Mouse (Mus musculus) small intestine, adult 2 months (tissue): ENCODE data around the gene Hist1h4f. TPM values are rescaled to one million over a fixed set of nuclear protein-coding genes. Genes with fewer than 3 reads are reported as not detected.
"Not testable (repeated sequence)": the region's sequence is repeated elsewhere in the genome, so short reads cannot be mapped to it uniquely, and the experiment has no call there.

Source experiments
- H3K27ac ChIP-seq: fragments of 200-500 bp; 2 replicates; pipeline ENCODE4 v1.5.1; 2012; ENCODE audit warnings: low read depth, low read length, control low read depth, inconsistent platforms; ENCODE audit not compliant: insufficient read depth
- H3K27me3 ChIP-seq: fragments of 200-500 bp; 2 replicates; pipeline ENCODE4 v1.6.1; 2012; ENCODE audit warnings: mild to moderate bottlenecking, moderate library complexity, low read length, inconsistent platforms; ENCODE audit not compliant: control insufficient read depth, insufficient read depth
- H3K36me3 ChIP-seq: fragments of 200-500 bp; 2 replicates; pipeline ENCODE4 v1.6.1; 2012; ENCODE audit warnings: mild to moderate bottlenecking, low read length, control low read depth, inconsistent platforms; ENCODE audit not compliant: control insufficient read depth, insufficient read depth
- H3K4me1 ChIP-seq: fragments of 200-500 bp; 2 replicates; pipeline ENCODE4 v1.6.1; 2012; ENCODE audit warnings: low read length, inconsistent platforms, mixed read lengths; ENCODE audit not compliant: control insufficient read depth, insufficient read depth, insufficient read length
- H3K4me3 ChIP-seq: fragments of 200-500 bp; 2 replicates; pipeline ENCODE4 v1.5.1; 2012; ENCODE audit warnings: low read depth, mild to moderate bottlenecking, control low read depth, inconsistent platforms, low read length, moderate library complexity
- CTCF ChIP-seq: fragments of 200-500 bp; IDR thresholded peaks from 2 replicates; pipeline ENCODE4 v1.5.1; 2012; ENCODE audit warnings: low read depth, mild to moderate bottlenecking, control low read depth, inconsistent platforms, low read length, moderate library complexity, mixed read lengths; ENCODE audit not compliant: insufficient replicate concordance, insufficient read length; ENCODE audit errors: extremely low read depth
- POLR2A ChIP-seq: fragments of 200-500 bp; IDR thresholded peaks from 2 replicates; pipeline ENCODE4 v1.6.1; 2012; ENCODE audit warnings: low read depth, mild to moderate bottlenecking, control low read depth, inconsistent platforms, low read length, moderate library complexity
- WGBS: fragments of 180-500 bp; shearing (Covaris S2); methylation state at CpG from one replicate; pipeline ENCODE4 v1.1.7; 2018; 5-methylcytosine and 5-hydroxymethylcytosine counted together
- polyA plus RNA-seq: library from polyadenylated mRNA; depleted of rRNA; stranded (reverse); fragments of >200 nt; gene quantifications from 2 replicates; pipeline ENCODE4 v1.2.3, GENCODE M21; 2012

The Hist1h4f gene
- polyA plus RNA-seq, 1 experiment: 13.6 TPM

DNA sequence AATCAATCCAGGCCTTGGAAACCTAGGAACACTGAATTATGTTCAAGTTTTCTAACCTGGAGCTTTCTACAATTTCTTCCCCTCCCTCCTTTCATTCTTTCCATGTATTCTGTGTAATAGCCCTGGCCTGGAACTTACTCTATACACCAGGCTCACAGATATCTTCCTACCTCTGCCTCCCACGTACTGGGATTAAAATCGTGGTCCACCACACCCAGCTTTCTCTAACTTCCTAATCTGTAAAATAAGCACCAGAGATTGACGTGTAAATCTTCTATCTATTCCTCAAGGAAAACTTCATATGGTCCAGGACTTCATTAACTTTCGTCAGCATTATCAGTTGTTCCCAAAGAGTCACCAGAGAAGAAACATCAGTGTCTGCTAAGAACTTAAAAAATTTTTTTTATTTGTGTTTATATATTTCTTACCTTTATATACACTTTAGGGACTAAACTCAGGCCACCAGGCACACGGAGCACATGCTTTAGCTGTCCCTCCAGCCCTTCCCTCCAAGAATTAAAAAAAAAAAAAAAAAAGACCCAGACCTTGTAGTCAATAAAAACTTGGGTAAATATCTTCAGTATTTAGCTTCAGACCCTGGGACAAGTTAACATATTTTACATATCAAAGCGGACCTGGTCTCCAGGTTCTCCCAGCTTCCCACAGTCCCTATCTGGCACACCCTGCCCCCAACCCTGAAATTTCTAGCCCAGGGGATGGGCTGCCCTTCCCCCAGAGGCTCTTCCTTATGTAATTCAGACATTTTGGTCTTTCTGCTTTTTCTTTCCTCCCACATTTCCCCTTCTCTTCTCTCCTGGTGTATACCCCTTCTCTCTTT, 31.0 kb upstream of the Hist1h4f start:
- Histone ChIP-seq H3K4me1 (peaks cover 2% of the 10 kb centered on the region; the same call in 1 of the 2 replicates), H3K4me3 (peak overlapping the region; percentile 18; the same call in 1 of the 2 replicates), H3K27ac (peak overlapping the region; percentile 22), H3K27me3 (no peaks in the 10 kb centered on the region), H3K36me3 (no peaks in the 10 kb centered on the region)
- TF ChIP-seq CTCF (no peak), POLR2A (no peak)
- WGBS: 24% methylated on average over 6 of the region's 6 CpGs

DNA sequence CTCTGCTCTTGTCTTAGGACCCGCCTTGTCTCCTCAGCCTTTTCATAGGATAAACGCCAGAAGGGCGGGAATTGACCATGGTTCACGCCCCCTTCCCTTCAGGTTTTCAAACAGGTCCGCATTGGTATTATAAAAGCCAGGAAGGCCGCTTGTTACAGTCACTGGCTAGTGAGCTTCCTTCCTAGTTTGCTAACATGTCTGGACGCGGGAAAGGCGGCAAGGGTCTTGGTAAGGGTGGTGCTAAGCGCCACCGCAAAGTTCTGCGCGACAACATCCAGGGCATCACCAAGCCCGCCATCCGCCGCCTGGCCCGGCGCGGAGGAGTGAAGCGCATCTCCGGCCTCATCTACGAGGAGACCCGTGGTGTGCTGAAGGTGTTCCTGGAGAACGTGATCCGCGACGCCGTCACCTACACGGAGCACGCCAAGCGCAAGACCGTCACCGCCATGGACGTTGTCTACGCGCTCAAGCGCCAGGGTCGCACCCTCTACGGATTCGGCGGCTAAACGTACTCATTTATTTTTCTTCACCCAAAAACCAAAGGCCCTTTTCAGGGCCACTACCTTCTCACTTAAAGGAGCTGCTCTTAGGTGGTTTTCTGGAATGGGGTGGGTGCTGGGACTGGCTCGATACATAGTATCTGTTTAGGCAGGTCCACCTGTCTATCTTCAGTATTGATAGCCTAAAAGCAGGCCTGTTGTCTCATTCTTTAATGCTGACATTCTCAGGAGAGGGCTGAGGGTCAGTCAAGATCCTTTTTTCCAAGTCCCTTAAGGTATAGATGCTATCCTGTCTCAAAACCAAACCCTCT, 30.2 kb upstream of the Hist1h4f start, which contains the start of gene Hist1h4d:
TSS of gene Hist1h4d (plus strand) at position 191 of the 811 bp plus-strand sequence.
- WGBS: under 1% methylated on average over 43 of the region's 43 CpGs
- Histone ChIP-seq H3K27me3 (no peaks in the 10 kb centered on the region), H3K4me3 (peak within 1 kb of the TSS; percentile 64), H3K27ac (peak within 1 kb of the TSS; percentile 22), H3K4me1 (peaks cover 2% of the 10 kb centered on the region; the same call in 1 of the 2 replicates), H3K36me3 (no peaks in the 10 kb centered on the region)
- TF ChIP-seq POLR2A: peak; percentile 98
- TF ChIP-seq CTCF: no peak

DNA sequence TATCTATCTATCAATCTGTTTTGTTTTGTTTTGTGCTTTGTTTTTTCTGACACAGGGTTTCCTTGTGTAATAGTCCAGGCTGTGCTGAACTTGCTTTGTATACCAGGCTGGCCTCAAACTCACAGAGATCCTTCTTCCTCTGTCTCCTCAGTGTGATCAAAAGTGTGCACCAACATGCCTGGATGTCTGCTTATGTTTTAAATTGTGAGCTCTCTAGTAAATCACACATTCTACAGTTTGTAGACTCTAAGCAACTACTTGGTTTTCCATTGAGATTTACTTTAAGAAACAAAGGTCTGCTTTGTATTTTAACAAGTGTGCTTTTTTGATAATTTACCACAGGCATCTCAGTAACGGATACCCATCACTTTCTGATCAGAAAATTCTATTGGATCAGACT, 26.4 kb upstream of the Hist1h4f start:
- Histone ChIP-seq H3K4me3 (no peak overlapping the region), H3K4me1 (no peaks in the 10 kb centered on the region), H3K27me3 (no peaks in the 10 kb centered on the region), H3K27ac (no peak overlapping the region), H3K36me3 (no peaks in the 10 kb centered on the region)
- TF ChIP-seq POLR2A: no peak
- no peak for TF ChIP-seq CTCF
- WGBS: 96% methylated on average over 1 of the region's 1 CpGs

DNA sequence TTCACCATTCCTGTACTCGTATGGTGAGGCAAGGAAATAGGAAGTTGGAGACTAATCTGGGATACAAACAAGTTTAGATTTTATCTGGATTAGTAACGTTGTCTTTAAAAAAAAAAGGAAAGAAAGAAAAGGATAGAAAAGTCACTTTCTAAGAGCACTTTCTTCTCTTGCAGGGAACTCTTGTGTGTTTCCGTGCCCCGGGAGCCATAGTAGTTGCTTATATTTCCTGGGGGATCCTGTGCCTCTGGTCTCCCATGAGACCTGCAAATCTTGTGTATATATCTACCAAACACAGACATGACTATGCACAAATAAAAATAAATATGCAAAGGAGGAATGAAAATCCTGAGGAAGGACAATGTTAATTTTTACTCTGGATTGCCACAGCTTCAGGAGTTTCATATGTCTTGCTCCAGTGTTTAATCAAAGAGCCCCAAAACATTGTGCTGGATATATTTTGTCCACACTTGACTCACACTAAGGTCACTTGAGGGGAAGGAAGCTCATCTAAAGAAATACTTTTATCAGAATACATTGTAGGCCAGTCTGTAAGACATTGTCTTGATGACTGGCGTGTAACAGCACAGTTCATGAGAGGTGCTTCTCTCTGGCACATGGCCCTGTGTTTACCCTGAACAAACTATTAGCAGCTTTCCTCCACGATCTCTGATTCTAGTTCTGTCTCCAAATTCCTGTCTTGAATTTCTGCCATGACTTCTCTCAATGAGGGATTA, 25.6 kb upstream of the Hist1h4f start:
- 49% methylated on average over 6 of the region's 6 CpGs for WGBS
- Histone ChIP-seq H3K27me3 (no peaks in the 10 kb centered on the region), H3K36me3 (no peaks in the 10 kb centered on the region), H3K4me3 (no peak overlapping the region), H3K4me1 (no peaks in the 10 kb centered on the region), H3K27ac (no peak overlapping the region)
- TF ChIP-seq CTCF (no peak), POLR2A (no peak)

DNA sequence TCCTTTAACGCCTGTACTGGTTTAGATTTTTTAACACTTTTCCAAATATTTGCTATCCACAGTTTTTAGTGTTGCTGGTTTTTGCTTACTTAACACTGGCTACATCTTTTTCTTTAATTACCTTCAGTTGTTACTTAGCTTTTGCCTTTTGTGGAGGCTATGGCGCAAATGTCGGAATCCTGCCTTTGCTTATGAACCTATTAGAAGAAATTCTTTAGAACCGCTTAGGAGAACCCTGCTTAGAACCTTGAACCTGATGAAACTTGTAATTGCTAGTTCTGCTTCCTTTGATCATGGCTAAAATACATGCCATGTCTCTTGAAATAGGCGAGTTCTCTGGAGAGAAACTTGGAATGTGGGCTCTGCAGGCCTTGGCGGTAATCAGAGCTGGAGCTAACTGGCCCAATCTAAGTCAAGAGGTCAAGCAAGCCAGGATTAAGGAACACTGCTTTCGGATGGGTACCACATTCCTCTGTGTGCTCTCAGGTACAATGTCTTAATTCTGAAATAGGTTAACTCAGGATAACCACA, 25.0 kb upstream of the Hist1h4f start:
- H3K4me1 ChIP-seq: no peaks in the 10 kb centered on the region

DNA sequence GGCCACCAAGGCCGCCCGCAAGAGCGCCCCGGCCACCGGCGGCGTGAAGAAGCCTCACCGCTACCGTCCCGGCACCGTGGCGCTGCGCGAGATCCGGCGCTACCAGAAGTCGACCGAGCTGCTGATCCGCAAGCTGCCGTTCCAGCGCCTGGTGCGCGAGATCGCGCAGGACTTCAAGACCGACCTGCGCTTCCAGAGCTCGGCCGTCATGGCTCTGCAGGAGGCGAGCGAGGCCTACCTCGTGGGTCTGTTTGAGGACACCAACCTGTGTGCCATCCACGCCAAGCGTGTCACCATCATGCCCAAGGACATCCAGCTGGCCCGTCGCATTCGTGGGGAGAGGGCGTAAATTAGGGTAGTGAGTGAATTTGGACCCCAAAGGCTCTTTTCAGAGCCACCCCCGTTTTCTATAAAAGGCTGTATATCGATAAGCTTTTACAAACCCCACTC, 24.4 kb upstream of the Hist1h4f start:
- H3K4me3 ChIP-seq: peak overlapping the region; percentile 73
- 0 out of 2 replicates have a peak, but pooled peaks have one; percentile 14 for TF ChIP-seq POLR2A
- H3K36me3 ChIP-seq, H3K4me1 ChIP-seq, H3K27me3 ChIP-seq: not testable (repeated sequence)
- peak overlapping the region; percentile 52 for H3K27ac ChIP-seq
- WGBS: 1% methylated on average over 19 of the region's 40 CpGs

More for the DNA sequence above, 25.0 kb upstream of the Hist1h4f start:
- peak overlapping the region; percentile 73 for H3K4me3 ChIP-seq
- H3K27ac ChIP-seq: no peak overlapping the region
- no peaks in the 10 kb centered on the region for H3K36me3 ChIP-seq
- no peaks in the 10 kb centered on the region for H3K27me3 ChIP-seq
- TF ChIP-seq CTCF: no peak
- no peak for TF ChIP-seq POLR2A
- WGBS: 33% methylated on average over 7 of the region's 7 CpGs
